Mouse (Mus musculus): ENCODE results near the gene Qtrt1. TPM values are rescaled to one million over a fixed set of nuclear protein-coding genes. Genes with fewer than 3 reads are reported as not detected.
A peak's percentile ranks its signal among the peaks of the same experiment; 100 is the strongest.
"Not testable (repeated sequence)": the region's sequence is repeated elsewhere in the genome, so short reads cannot be mapped to it uniquely, and the experiment has no call there.

Qtrt1 gene
- polyA plus RNA-seq, 1 experiment from 2014 or later: 63.3 TPM

- H3K4me2 ChIP-seq: no peak overlapping the region
- ATAC-seq (replicated peaks; ENCODE audit: low FRiP score): no peak
- H3K4me1 ChIP-seq: peaks cover 35% of the 10 kb centered on the region
- no peaks in the 10 kb centered on the region for H3K9me3 ChIP-seq (replicated peaks)
- H3K4me3 ChIP-seq (replicated peaks): no peak overlapping the region
- peaks cover 14% of the 10 kb centered on the region; the same call in 1 of the 2 replicates for H3K36me3 ChIP-seq
- no peak overlapping the region for H3K9ac ChIP-seq
- no peak overlapping the region for H3K27ac ChIP-seq
- H3K27me3 ChIP-seq: no peaks in the 10 kb centered on the region
- WGBS: 83% methylated on average over 4 of the region's 4 CpGs
These were observed 42.9 kb downstream of the Qtrt1 start for GRCm38 (mm10) chr9:21454556-21454955.

GRCm38 (mm10) chr9:21455103-21455770, 43.6 kb downstream of the Qtrt1 start:
- no peak overlapping the region for H3K27ac ChIP-seq
- H3K36me3 ChIP-seq: peaks cover 20% of the 10 kb centered on the region
- no peak overlapping the region for H3K9ac ChIP-seq
- WGBS: 38% methylated on average over 4 of the region's 4 CpGs
- peaks cover 38% of the 10 kb centered on the region for H3K4me1 ChIP-seq
- no peak for ATAC-seq (replicated peaks; ENCODE audit: low FRiP score)
- no peak overlapping the region for H3K4me3 ChIP-seq (replicated peaks)
- H3K9me3 ChIP-seq (replicated peaks): no peaks in the 10 kb centered on the region
- H3K4me2 ChIP-seq: no peak overlapping the region
- no peaks in the 10 kb centered on the region for H3K27me3 ChIP-seq

- 87% methylated on average over 7 of the region's 7 CpGs for WGBS
- no peak for ATAC-seq (replicated peaks; ENCODE audit: low FRiP score)
- no peak overlapping the region for H3K4me2 ChIP-seq
- peaks cover 22% of the 10 kb centered on the region for H3K36me3 ChIP-seq
- H3K27ac ChIP-seq: no peak overlapping the region
- H3K9me3 ChIP-seq (replicated peaks): no peaks in the 10 kb centered on the region
- no peaks in the 10 kb centered on the region for H3K27me3 ChIP-seq
- no peak overlapping the region for H3K4me3 ChIP-seq (replicated peaks)
- no peak overlapping the region for H3K9ac ChIP-seq
- H3K4me1 ChIP-seq: peaks cover 39% of the 10 kb centered on the region
These were observed 44.8 kb downstream of the Qtrt1 start for GRCm38 (mm10) chr9:21456246-21456929.

- H3K9ac ChIP-seq: no peak overlapping the region
- H3K4me3 ChIP-seq (replicated peaks): no peak overlapping the region
- peaks cover 22% of the 10 kb centered on the region for H3K36me3 ChIP-seq
- 85% methylated on average over 10 of the region's 10 CpGs for WGBS
- no peaks in the 10 kb centered on the region for H3K9me3 ChIP-seq (replicated peaks)
- H3K4me1 ChIP-seq: peaks cover 32% of the 10 kb centered on the region
- no peak overlapping the region for H3K27ac ChIP-seq
- H3K27me3 ChIP-seq: no peaks in the 10 kb centered on the region
- ATAC-seq (replicated peaks; ENCODE audit: low FRiP score): no peak
- H3K4me2 ChIP-seq: no peak overlapping the region
These were observed 45.4 kb downstream of the Qtrt1 start for GRCm38 (mm10) chr9:21456930-21457634.

- no peak overlapping the region for H3K4me3 ChIP-seq (replicated peaks)
- H3K4me1 ChIP-seq: peaks cover 37% of the 10 kb centered on the region
- H3K9ac ChIP-seq: no peak overlapping the region
- 90% methylated on average over 3 of the region's 3 CpGs for WGBS
- H3K27ac ChIP-seq: no peak overlapping the region
- H3K4me2 ChIP-seq: no peak overlapping the region
- H3K9me3 ChIP-seq (replicated peaks): no peaks in the 10 kb centered on the region
- peaks cover 22% of the 10 kb centered on the region for H3K36me3 ChIP-seq
- no peak for ATAC-seq (replicated peaks; ENCODE audit: low FRiP score)
- no peaks in the 10 kb centered on the region for H3K27me3 ChIP-seq
These were observed 47.2 kb downstream of the Qtrt1 start for GRCm38 (mm10) chr9:21458821-21459220.

- WGBS: 83% methylated on average over 3 of the region's 3 CpGs
- peak; percentile 69 for ATAC-seq (replicated peaks; ENCODE audit: low FRiP score)
- Histone ChIP-seq H3K27ac (peak overlapping the region; percentile 83), H3K4me3 (replicated peaks) (no peak overlapping the region), H3K9ac (no peak overlapping the region), H3K4me2 (no peak overlapping the region), H3K9me3 (replicated peaks) (no peaks in the 10 kb centered on the region), H3K4me1 (peaks cover 32% of the 10 kb centered on the region), H3K27me3 (no peaks in the 10 kb centered on the region), H3K36me3 (peaks cover 25% of the 10 kb centered on the region)
These were observed 48.8 kb downstream of the Qtrt1 start for GRCm38 (mm10) chr9:21460400-21460940.

- H3K4me1 ChIP-seq: peaks cover 27% of the 10 kb centered on the region
- 38% methylated on average over 5 of the region's 5 CpGs for WGBS
- H3K9me3 ChIP-seq (replicated peaks): no peaks in the 10 kb centered on the region
- H3K4me2 ChIP-seq: 0 out of 2 replicates have a peak overlapping the region, but pooled peaks have one; percentile 12
- no peak overlapping the region for H3K4me3 ChIP-seq (replicated peaks)
- H3K9ac ChIP-seq: no peak overlapping the region
- ATAC-seq (replicated peaks; ENCODE audit: low FRiP score): no peak; the same call in 1 of the 2 replicates
- peaks cover 46% of the 10 kb centered on the region for H3K36me3 ChIP-seq
- H3K27ac ChIP-seq: peak overlapping the region; percentile 64
- H3K27me3 ChIP-seq: no peaks in the 10 kb centered on the region
These were observed 51.5 kb downstream of the Qtrt1 start for GRCm38 (mm10) chr9:21463138-21463590.

GRCm38 (mm10) chr9:21463766-21464564, 52.3 kb downstream of the Qtrt1 start:
- WGBS: 81% methylated on average over 3 of the region's 3 CpGs
- peaks cover 48% of the 10 kb centered on the region for H3K36me3 ChIP-seq
- no peaks in the 10 kb centered on the region for H3K9me3 ChIP-seq (replicated peaks)
- 0 out of 2 replicates have a peak overlapping the region, but pooled peaks have one; percentile 64 for H3K27ac ChIP-seq
- no peak overlapping the region for H3K9ac ChIP-seq
- no peak overlapping the region for H3K4me3 ChIP-seq (replicated peaks)
- no peak overlapping the region for H3K4me2 ChIP-seq
- H3K4me1 ChIP-seq: peaks cover 27% of the 10 kb centered on the region
- no peak for ATAC-seq (replicated peaks; ENCODE audit: low FRiP score)
- H3K27me3 ChIP-seq: no peaks in the 10 kb centered on the region

GRCm38 (mm10) chr9:21464565-21464928, 52.9 kb downstream of the Qtrt1 start:
- not testable (repeated sequence) for ATAC-seq (replicated peaks; ENCODE audit: low FRiP score); H3K27me3 ChIP-seq; H3K9ac ChIP-seq; H3K27ac ChIP-seq; H3K9me3 ChIP-seq (replicated peaks); H3K4me2 ChIP-seq; H3K4me3 ChIP-seq (replicated peaks)
- 89% methylated on average over 7 of the region's 7 CpGs for WGBS
- Histone ChIP-seq H3K36me3 (peaks cover 48% of the 10 kb centered on the region), H3K4me1 (peaks cover 24% of the 10 kb centered on the region)

- peaks cover 85% of the 10 kb centered on the region for H3K36me3 ChIP-seq
- no peak overlapping the region for H3K4me2 ChIP-seq
- no peaks in the 10 kb centered on the region for H3K27me3 ChIP-seq
These were observed 57.7 kb downstream of the Qtrt1 start for GRCm38 (mm10) chr9:21469032-21470024.

More at GRCm38 (mm10) chr9:21469032-21470024, 57.7 kb downstream of the Qtrt1 start:
- Histone ChIP-seq H3K9me3 (replicated peaks) (no peaks in the 10 kb centered on the region), H3K27ac (no peak overlapping the region), H3K4me3 (replicated peaks) (no peak overlapping the region), H3K4me1 (no peaks in the 10 kb centered on the region), H3K9ac (no peak overlapping the region)
- WGBS: 90% methylated on average over 20 of the region's 20 CpGs
- no peak for ATAC-seq (replicated peaks; ENCODE audit: low FRiP score)

All from kidney, embryonic 15.5 days (tissue).